Mouse (Mus musculus): ENCODE measurements at regions not wholly inside any gene's neighbourhood (a gene's known extent, or its start where the extent isn't known, plus 50 kb on each side); places are given as distances from the start of the nearest gene placed in this dataset.
A peak's percentile ranks its signal among the peaks of the same experiment; 100 is the strongest.

- DNase-seq (ENCODE audit: extremely low spot score in 1 of 2, low spot score in 1 of 2), result peak; percentile 28 to 38
Measured at GRCm38 (mm10) chr3:137560851-137561449, 60.5 kb upstream of the Ddit4l start.

- no peak for DNase-seq (ENCODE audit: extremely low spot score in 1 of 2, low spot score in 1 of 2)
Measured at GRCm38 (mm10) chr3:137561986-137562385, 59.4 kb upstream of the Ddit4l start.

- no peak for DNase-seq (ENCODE audit: extremely low spot score in 1 of 2, low spot score in 1 of 2)
Measured at GRCm38 (mm10) chr3:137563541-137564080, 57.8 kb upstream of the Ddit4l start.

GRCm38 (mm10) chr3:137564282-137564681, 57.1 kb upstream of the Ddit4l start:
- DNase-seq (ENCODE audit: extremely low spot score in 1 of 2, low spot score in 1 of 2), result no peak

- DNase-seq (ENCODE audit: extremely low spot score in 1 of 2, low spot score in 1 of 2), result no peak
Measured at GRCm38 (mm10) chr3:137568580-137569313, 52.7 kb upstream of the Ddit4l start.

Data from layer of hippocampus, postnatal 25 days (tissue).